Mouse (Mus musculus) kidney, embryonic 14.5 days (tissue): ENCODE measurements at regions not wholly inside any gene's neighbourhood (a gene's known extent, or its start where the extent isn't known, plus 50 kb on each side); places are given as distances from the start of the nearest gene placed in this dataset.
"Not testable (repeated sequence)": the region's sequence is repeated elsewhere in the genome, so short reads cannot be mapped to it uniquely, and the experiment has no call there.

Experiments
- ATAC-seq: fragments of 200-750 bp; cut with Nextera tagmentation; 2 replicates; pipeline ENCODE4 v1.8.0; 2017; ENCODE audit warnings: moderate number of reproducible peaks, mild to moderate bottlenecking, moderate TSS enrichment, moderate library complexity; ENCODE audit not compliant: low FRiP score, low TSS enrichment
- H3K27ac ChIP-seq: fragments of 300-500 bp; sonication (generic); 2 replicates; pipeline ENCODE4 v1.5.1; 2014; ENCODE audit warnings: low read depth, mild to moderate bottlenecking, low read length, moderate library complexity, mixed read lengths
- H3K27me3 ChIP-seq: fragments of 300-500 bp; sonication (generic); 2 replicates; pipeline ENCODE4 v1.6.1; 2014; ENCODE audit warnings: mild to moderate bottlenecking, low read length; ENCODE audit not compliant: control insufficient read depth, insufficient read depth
- H3K36me3 ChIP-seq: fragments of 300-500 bp; sonication (generic); 2 replicates; pipeline ENCODE4 v1.6.1; 2014; ENCODE audit warnings: low read length, mixed read lengths; ENCODE audit not compliant: control insufficient read depth, insufficient read depth
- H3K4me1 ChIP-seq: fragments of 300-500 bp; sonication (generic); 2 replicates; pipeline ENCODE4 v1.6.1; 2014; ENCODE audit warnings: low read length, mixed read lengths; ENCODE audit not compliant: control insufficient read depth, insufficient read depth
- H3K4me2 ChIP-seq: fragments of 300-500 bp; sonication (generic); replicated peaks from 2 replicates; pipeline ENCODE4 v1.6.1; 2014; ENCODE audit warnings: low read depth, mild to moderate bottlenecking, low read length
- H3K4me3 ChIP-seq: fragments of 300-500 bp; sonication (generic); 2 replicates; pipeline ENCODE4 v1.5.1; 2014; ENCODE audit warnings: mild to moderate bottlenecking, low read length
- H3K9ac ChIP-seq: fragments of 300-500 bp; sonication (generic); 2 replicates; pipeline ENCODE4 v1.6.1; 2014; ENCODE audit warnings: low read depth, mild to moderate bottlenecking, low read length, moderate library complexity
- H3K9me3 ChIP-seq: fragments of 300-500 bp; sonication (generic); 2 replicates; pipeline ENCODE4 v1.6.1; 2016; ENCODE audit warnings: low read length; ENCODE audit not compliant: control insufficient read depth
- WGBS: fragments of 180-500 bp; shearing (Covaris S2); extraction: QIAGEN DNeasy Blood & Tissue Kit; methylation state at CpG from one replicate; pipeline ENCODE4 v1.1.7; 2014; 5-methylcytosine and 5-hydroxymethylcytosine counted together

DNA sequence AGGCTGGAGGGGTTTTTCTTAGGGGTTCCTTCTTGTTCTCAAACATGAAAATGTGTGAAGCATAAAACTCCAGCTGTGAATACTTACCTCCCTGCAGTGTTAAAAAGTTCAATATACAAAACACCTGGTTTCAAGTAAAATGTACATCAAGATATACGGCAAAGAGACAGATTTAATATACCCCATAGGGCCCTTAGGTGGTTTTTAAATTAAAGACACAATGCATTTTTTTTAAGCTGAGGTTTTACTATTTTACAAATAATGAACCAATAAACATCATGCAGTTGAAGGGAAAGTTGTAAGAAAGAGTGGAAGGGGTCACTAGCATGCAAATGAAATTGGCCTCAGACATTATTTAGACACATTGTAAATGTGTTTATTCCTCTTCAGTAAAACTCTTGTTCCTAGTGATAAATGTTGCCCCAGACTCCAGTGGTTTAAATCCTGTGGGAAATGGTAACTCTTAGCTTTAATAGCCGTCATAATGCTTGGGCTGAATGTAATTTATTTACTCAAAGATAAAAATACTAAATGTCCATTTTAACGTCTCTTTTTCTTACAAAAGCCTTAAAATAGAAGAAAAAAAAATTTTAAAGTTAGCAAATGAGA is 1337.9 kb downstream of the Efnb2 start:
- Histone ChIP-seq H3K9ac (no peak overlapping the region), H3K4me3 (no peak overlapping the region), H3K27me3 (no peaks in the 10 kb centered on the region), H3K4me1 (no peaks in the 10 kb centered on the region), H3K36me3 (no peaks in the 10 kb centered on the region), H3K27ac (no peak overlapping the region), H3K9me3 (no peaks in the 10 kb centered on the region), H3K4me2 (no peak overlapping the region)
- ATAC-seq: 0 out of 2 replicates have a peak, but pooled peaks have one; percentile 32
- WGBS: 48% methylated on average over 3 of the region's 3 CpGs

DNA sequence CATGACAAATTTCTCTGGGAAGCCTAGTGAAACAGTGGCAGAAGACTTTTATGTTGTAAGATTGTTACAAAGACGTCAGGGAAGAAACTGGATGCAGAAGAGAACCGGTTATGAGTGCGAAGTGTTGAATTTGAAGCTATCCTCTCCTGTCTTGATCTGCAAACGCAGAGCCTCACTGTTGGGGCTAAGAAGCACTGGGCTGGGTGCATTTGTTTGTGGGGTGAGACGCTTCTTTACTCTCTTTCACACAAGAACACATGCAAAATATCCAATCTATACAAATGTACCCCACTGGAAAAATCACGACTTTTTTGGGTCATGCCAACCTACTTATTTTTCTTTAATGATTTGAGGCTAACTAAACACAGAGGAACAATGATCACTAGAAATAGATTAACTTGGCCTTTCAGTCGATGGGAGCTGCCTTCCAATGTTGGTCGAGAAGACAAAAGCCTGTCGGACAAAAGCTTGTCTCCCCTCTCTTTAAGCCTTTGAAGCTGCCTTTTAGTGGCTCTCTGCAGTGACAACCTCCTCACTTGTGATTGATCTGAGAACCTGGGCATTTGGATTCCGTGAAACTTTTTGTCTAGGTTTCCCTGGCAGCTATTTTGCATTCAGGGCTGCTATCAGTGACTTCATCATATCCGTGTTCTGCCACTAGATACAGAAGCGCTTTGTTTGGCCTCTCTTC is 1338.5 kb downstream of the Efnb2 start:
- Histone ChIP-seq H3K9me3 (no peaks in the 10 kb centered on the region), H3K4me1 (no peaks in the 10 kb centered on the region), H3K9ac (no peak overlapping the region), H3K36me3 (no peaks in the 10 kb centered on the region), H3K4me3 (no peak overlapping the region), H3K27ac (no peak overlapping the region), H3K27me3 (no peaks in the 10 kb centered on the region), H3K4me2 (no peak overlapping the region)
- WGBS: 49% methylated on average over 12 of the region's 12 CpGs
- no peak for ATAC-seq

DNA sequence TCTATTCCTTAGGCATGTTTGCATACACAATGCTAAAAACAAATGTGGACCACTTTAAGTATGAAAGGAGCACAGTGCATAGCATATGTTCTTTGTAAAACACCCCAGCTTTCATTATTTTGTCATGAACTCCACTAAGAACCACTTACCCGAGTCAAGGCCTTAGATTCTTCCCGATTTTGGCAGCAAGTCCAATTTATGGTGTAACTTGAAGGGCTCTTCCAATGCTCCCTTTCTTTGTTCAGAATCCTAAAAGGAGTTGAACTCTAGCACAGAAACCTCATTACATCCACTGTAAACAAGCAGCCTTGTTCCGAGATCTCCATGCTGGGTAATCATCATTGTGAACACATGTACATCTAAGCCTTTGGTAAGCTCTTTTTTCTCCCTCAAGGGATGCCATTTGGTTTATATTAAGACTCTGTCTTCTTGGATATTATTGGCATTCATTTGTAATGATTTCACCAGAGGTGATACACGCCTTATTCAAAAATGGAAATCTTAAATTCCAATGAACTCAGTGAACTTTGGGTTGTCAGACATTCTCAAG is 1344.2 kb downstream of the Efnb2 start:
- no peak for ATAC-seq
- Histone ChIP-seq H3K4me1 (no peaks in the 10 kb centered on the region), H3K9ac (no peak overlapping the region), H3K4me2 (no peak overlapping the region), H3K27ac (no peak overlapping the region), H3K27me3 (no peaks in the 10 kb centered on the region), H3K36me3 (no peaks in the 10 kb centered on the region), H3K9me3 (no peaks in the 10 kb centered on the region), H3K4me3 (no peak overlapping the region)
- WGBS: 79% methylated on average over 4 of the region's 4 CpGs

DNA sequence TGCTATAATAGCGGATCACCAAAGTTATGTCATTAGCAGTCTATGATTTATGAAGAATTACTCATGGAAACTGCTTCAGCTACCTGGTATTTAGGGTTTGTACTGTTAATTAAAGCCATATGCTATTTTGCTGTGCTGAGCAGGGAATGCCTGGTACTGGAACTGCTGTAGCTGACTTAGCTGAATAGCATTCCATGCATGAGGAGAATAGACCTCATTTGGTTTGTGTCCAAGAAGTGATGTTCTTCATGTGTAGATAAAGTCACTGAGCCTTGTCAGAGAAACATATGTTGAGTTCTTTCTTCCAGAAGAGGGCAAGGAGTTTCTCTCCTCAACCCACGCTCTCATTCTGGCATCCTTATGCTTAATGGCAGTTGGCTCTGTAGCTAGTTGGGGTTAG is 1351.8 kb downstream of the Efnb2 start:
- no peak overlapping the region for H3K27ac ChIP-seq
- no peak overlapping the region for H3K4me3 ChIP-seq
- no peaks in the 10 kb centered on the region for H3K9me3 ChIP-seq
- WGBS: 84% methylated on average over 2 of the region's 2 CpGs
- no peaks in the 10 kb centered on the region for H3K4me1 ChIP-seq
- H3K36me3 ChIP-seq: no peaks in the 10 kb centered on the region
- no peaks in the 10 kb centered on the region for H3K27me3 ChIP-seq
- no peak for ATAC-seq
- no peak overlapping the region for H3K4me2 ChIP-seq
- H3K9ac ChIP-seq: no peak overlapping the region

DNA sequence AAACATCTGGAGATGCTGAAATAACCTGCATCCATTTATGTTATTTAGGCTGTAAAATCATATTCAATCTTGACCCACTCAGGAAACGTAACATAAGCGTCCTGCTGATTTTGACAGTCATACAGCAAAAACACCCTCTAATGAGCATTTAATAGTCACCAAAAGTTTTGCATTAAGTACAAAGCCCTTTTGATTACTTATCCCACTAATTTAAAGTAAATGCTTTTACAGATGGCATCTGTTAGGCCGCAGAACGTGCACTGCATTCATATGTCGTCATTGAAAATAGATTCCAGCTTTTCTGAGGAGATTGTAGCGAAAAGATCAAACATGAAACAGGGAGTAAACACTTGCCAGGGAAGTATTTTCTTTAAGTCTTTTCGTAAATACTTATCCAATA is 1371.7 kb downstream of the Efnb2 start:
- H3K36me3 ChIP-seq: no peaks in the 10 kb centered on the region
- H3K27me3 ChIP-seq: no peaks in the 10 kb centered on the region
- H3K4me2 ChIP-seq: no peak overlapping the region
- no peaks in the 10 kb centered on the region for H3K4me1 ChIP-seq
- no peak overlapping the region for H3K9ac ChIP-seq
- no peaks in the 10 kb centered on the region for H3K9me3 ChIP-seq
- WGBS: 77% methylated on average over 7 of the region's 7 CpGs
- no peak overlapping the region for H3K4me3 ChIP-seq
- no peak for ATAC-seq
- H3K27ac ChIP-seq: no peak overlapping the region

DNA sequence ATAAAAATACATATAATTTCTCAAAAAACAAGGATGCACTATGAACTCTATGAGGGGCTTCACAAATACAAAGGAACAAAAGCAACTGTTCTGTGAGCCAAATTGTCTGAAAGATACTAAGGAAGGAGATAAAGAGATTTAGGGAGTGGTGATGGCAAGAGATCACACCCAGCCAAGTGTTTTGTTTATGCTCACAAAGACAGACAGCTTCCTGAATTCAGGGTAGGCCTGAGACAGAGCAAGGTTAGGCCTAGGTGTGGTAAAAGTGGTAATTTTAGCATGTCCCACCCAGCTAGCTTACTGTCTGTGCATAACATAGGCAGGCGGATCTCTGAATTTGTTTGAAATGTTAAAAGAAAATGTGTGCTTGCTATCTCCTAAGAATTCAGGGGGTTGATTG is 1374.5 kb downstream of the Efnb2 start:
- no peak for ATAC-seq
- H3K27me3 ChIP-seq: no peaks in the 10 kb centered on the region
- no peak overlapping the region for H3K9ac ChIP-seq
- no peak overlapping the region for H3K4me2 ChIP-seq
- H3K4me1 ChIP-seq: no peaks in the 10 kb centered on the region
- no peak overlapping the region for H3K27ac ChIP-seq
- WGBS: 100% methylated on average over 1 of the region's 1 CpGs
- no peak overlapping the region for H3K4me3 ChIP-seq
- H3K36me3 ChIP-seq: no peaks in the 10 kb centered on the region
- no peaks in the 10 kb centered on the region for H3K9me3 ChIP-seq

DNA sequence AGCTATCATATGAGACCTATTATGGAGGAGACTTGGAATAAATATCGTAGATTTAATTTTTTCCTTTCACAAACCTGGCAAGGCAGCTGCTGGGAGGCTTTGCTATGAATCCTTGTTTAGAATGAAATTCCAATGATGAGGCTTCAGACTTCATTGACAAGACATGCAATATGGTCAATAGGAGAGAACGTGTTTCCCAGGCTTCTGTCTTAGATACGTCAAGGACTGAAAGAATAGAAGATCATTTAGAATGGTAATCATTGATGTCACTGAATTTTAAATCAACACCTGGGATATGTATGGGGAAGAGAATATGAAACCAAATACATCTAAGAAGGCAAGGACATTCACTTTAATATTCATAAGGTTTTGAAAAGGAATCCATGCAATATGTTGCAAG is 1393.6 kb downstream of the Efnb2 start:
- H3K27ac ChIP-seq: no peak overlapping the region
- H3K4me3 ChIP-seq: no peak overlapping the region
- H3K4me2 ChIP-seq: no peak overlapping the region
- no peaks in the 10 kb centered on the region for H3K27me3 ChIP-seq
- no peak overlapping the region for H3K9ac ChIP-seq
- no peaks in the 10 kb centered on the region for H3K9me3 ChIP-seq
- no peaks in the 10 kb centered on the region for H3K4me1 ChIP-seq
- WGBS: 92% methylated on average over 3 of the region's 3 CpGs
- no peaks in the 10 kb centered on the region for H3K36me3 ChIP-seq
- ATAC-seq: no peak

DNA sequence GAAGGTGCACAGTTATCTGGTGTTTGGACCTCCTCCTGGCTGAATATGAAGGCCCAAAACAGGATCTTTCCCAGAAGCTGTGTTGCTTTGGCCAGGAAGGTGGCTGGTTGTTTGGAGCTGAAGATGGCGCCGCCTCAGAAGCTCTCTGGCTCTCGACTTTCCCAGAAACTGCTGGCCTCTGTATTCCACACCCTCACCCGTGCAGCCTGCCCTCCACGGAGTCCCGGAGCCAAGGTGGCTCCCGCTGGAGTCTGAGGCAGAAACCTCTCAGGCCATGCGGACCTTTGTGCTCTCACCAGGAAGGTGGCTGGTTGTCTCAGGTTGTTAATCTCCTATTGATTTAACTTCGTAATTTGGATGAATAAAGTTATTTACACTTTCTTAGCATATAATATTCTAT is 1406.7 kb downstream of the Efnb2 start:
- H3K36me3 ChIP-seq, H3K9me3 ChIP-seq, H3K4me1 ChIP-seq, H3K4me2 ChIP-seq, H3K27me3 ChIP-seq, H3K9ac ChIP-seq, H3K27ac ChIP-seq, H3K4me3 ChIP-seq, ATAC-seq: not testable (repeated sequence)
- 94% methylated on average over 9 of the region's 9 CpGs for WGBS

DNA sequence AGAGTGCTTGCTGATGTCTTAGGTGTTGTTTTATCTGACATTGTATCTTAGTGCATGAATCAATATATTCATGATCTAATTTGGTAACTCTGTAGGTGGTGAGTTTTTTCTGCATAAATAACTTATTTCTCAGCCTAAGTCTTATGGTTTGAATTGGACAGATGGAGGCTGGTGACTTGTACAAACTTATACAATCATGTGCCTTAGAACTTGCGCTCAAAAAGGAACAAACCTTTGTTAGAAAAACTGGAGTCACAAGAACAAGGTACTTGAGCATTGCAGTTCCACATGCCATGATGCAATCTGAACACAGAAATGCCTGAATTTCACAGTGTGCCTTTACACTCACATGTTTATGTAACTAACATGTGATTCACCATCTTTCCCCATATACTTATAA is 1420.7 kb downstream of the Efnb2 start:
- no peaks in the 10 kb centered on the region for H3K27me3 ChIP-seq
- H3K9ac ChIP-seq: no peak overlapping the region
- H3K4me2 ChIP-seq: no peak overlapping the region
- no peak for ATAC-seq
- no peaks in the 10 kb centered on the region for H3K4me1 ChIP-seq
- H3K27ac ChIP-seq: no peak overlapping the region
- H3K9me3 ChIP-seq: no peaks in the 10 kb centered on the region
- H3K36me3 ChIP-seq: no peaks in the 10 kb centered on the region
- H3K4me3 ChIP-seq: no peak overlapping the region
- 79% methylated on average over 1 of the region's 1 CpGs for WGBS
